Mouse (Mus musculus): ENCODE measurements around the gene Kmt5a. TPM values are rescaled to one million over a fixed set of nuclear protein-coding genes. Genes with fewer than 3 reads are reported as not detected.
"Not testable (repeated sequence)": the region's sequence is repeated elsewhere in the genome, so short reads cannot be mapped to it uniquely, and the experiment has no call there.

Kmt5a gene
- polyA plus RNA-seq, 1 experiment from 2014 or later, result 61.3 TPM

DNA sequence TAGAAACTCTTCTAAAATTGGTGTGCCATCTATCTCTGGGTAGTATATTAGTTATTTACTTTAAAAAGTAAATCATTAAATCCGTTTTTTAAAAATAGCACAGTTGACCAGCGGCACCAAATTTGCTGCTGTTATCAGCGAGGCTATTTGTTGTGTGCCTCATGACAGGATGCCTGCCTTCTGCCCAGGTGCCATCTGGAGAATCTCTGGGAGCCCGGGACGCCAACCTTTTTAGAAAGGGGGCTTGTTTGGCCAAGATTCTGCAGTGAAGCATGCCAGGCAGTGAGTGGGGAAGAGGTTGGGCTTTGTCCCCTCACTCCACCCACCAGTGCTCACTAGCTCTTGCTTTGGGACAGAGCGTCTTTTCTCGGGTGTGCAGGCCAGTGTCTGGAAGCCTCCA, 10.3 kb downstream of the Kmt5a start:
- no peak overlapping the region for H3K9ac ChIP-seq
- H3K27ac ChIP-seq, result no peak overlapping the region
- 82% methylated on average over 7 of the region's 7 CpGs for WGBS
- no peak overlapping the region for H3K4me3 ChIP-seq
- H3K4me1 ChIP-seq, result peaks cover 13% of the 10 kb centered on the region
- H3K4me2 ChIP-seq, result no peak overlapping the region
- ATAC-seq (ENCODE audit: borderline replicate concordance, extremely low read depth, low FRiP score, low TSS enrichment), result no peak
- peaks cover 72% of the 10 kb centered on the region for H3K36me3 ChIP-seq
- no peaks in the 10 kb centered on the region for H3K27me3 ChIP-seq
- H3K9me3 ChIP-seq, result no peaks in the 10 kb centered on the region

DNA sequence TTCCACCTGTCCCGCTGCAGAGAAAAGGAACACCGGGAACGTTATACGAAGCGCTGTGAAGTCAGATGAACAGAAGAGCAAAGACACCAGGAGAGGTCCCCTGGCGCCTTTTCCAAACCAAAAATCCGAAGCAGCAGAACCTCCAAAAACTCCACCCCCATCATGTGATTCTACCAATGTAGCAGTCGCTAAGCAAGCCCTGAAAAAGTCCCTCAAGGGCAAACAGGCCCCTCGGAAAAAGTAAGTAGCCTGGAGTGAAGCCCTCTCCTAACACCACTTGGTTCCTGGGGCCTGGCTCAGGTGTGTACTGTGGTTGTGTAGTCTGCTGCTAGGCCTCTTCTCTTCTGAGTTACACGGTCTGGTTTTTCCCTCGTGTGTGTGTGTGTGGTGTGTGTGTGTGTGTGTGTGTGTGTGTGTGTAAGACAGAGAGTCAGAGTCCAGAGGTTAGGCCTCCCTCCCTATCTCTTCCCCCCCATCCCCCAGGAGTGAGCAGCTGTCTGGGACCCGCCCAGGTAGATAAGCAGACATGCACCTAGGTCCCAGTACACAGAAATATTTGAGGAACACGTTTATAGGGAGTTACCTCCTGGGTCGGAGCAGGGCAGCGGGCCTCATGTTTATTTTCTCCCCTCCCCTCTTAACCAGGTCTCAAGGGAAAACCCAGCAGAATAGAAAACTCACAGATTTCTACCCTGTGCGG, 11.1 kb downstream of the Kmt5a start:
- ATAC-seq (ENCODE audit: borderline replicate concordance, extremely low read depth, low FRiP score, low TSS enrichment), result no peak
- H3K4me3 ChIP-seq, result no peak overlapping the region
- H3K27me3 ChIP-seq, result no peaks in the 10 kb centered on the region
- H3K27ac ChIP-seq, result no peak overlapping the region
- H3K36me3 ChIP-seq, result peaks cover 77% of the 10 kb centered on the region
- no peaks in the 10 kb centered on the region for H3K9me3 ChIP-seq
- no peak overlapping the region for H3K9ac ChIP-seq
- 74% methylated on average over 16 of the region's 16 CpGs for WGBS
- peaks cover 13% of the 10 kb centered on the region for H3K4me1 ChIP-seq
- H3K4me2 ChIP-seq, result no peak overlapping the region

- H3K4me3 ChIP-seq, result no peak overlapping the region
- no peaks in the 10 kb centered on the region for H3K27me3 ChIP-seq
- H3K4me1 ChIP-seq, result no peaks in the 10 kb centered on the region
- no peaks in the 10 kb centered on the region for H3K9me3 ChIP-seq
- H3K4me2 ChIP-seq, result no peak overlapping the region
- ATAC-seq (ENCODE audit: borderline replicate concordance, extremely low read depth, low FRiP score, low TSS enrichment), result no peak
- 77% methylated on average over 15 of the region's 15 CpGs for WGBS
- no peak overlapping the region for H3K27ac ChIP-seq
- no peak overlapping the region for H3K9ac ChIP-seq
- H3K36me3 ChIP-seq, result peaks cover 89% of the 10 kb centered on the region
Observed at GRCm38 (mm10) chr5:124452494-124453228, 12.9 kb downstream of the Kmt5a start.

- Histone ChIP-seq H3K9me3 (no peaks in the 10 kb centered on the region), H3K9ac (no peak overlapping the region), H3K27ac (no peak overlapping the region), H3K4me3 (no peak overlapping the region), H3K4me1 (no peaks in the 10 kb centered on the region), H3K27me3 (no peaks in the 10 kb centered on the region), H3K36me3 (peaks cover 90% of the 10 kb centered on the region), H3K4me2 (no peak overlapping the region)
- ATAC-seq (ENCODE audit: borderline replicate concordance, extremely low read depth, low FRiP score, low TSS enrichment), result no peak
- WGBS, result 87% methylated on average over 13 of the region's 13 CpGs
Observed at GRCm38 (mm10) chr5:124453339-124454081, 13.8 kb downstream of the Kmt5a start.

DNA sequence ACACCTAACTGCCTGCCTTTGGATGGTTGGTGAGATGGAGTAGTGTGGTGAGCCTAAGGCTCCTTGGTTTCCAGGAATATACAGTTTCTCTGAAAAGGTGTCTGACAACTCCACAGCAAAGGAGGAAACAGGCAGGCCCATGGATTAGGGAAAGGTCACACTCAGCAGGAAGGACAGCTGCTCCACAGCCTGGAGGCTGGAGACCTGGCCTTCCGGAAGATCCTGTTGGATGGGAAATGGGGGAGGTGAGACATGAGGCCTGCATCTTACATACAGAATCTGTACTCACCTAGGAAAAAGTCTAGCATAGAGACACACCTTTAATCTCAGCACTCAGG, 14.3 kb downstream of the Kmt5a start:
- no peak overlapping the region for H3K4me3 ChIP-seq
- H3K27me3 ChIP-seq, result no peaks in the 10 kb centered on the region
- ATAC-seq (ENCODE audit: borderline replicate concordance, extremely low read depth, low FRiP score, low TSS enrichment), result no peak
- H3K4me1 ChIP-seq, result no peaks in the 10 kb centered on the region
- peaks cover 90% of the 10 kb centered on the region for H3K36me3 ChIP-seq
- 70% methylated on average over 1 of the region's 1 CpGs for WGBS
- no peak overlapping the region for H3K27ac ChIP-seq
- H3K9me3 ChIP-seq, result no peaks in the 10 kb centered on the region
- no peak overlapping the region for H3K9ac ChIP-seq
- H3K4me2 ChIP-seq, result no peak overlapping the region

- no peak for ATAC-seq (ENCODE audit: borderline replicate concordance, extremely low read depth, low FRiP score, low TSS enrichment)
- WGBS, result 88% methylated on average over 6 of the region's 6 CpGs
- peaks cover 90% of the 10 kb centered on the region for H3K36me3 ChIP-seq
Observed at GRCm38 (mm10) chr5:124456762-124457161, 17.0 kb downstream of the Kmt5a start.

DNA sequence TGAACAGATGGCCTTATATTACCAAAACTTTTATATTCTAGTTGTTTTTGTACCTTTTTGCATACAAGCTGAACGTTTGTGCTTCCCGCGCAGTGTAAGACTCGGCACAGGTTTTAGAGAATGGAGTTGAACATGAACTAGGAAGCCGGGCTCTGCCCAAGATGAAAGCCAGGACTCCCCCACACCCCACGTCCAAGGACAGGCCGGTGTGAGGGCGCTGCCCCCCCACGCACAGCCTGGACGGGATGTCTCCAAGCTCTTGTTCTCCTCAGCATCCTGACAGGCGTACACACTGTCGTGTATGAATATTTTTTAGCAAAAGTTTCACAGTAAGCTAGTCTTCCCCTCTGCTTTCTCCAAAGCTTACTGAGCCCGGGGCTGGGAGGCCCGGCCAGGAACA, 21.2 kb downstream of the Kmt5a start:
- not testable (repeated sequence) for H3K27me3 ChIP-seq; H3K4me3 ChIP-seq; H3K27ac ChIP-seq; H3K9ac ChIP-seq; H3K4me2 ChIP-seq; H3K9me3 ChIP-seq; H3K4me1 ChIP-seq; ATAC-seq (ENCODE audit: borderline replicate concordance, extremely low read depth, low FRiP score, low TSS enrichment)
- WGBS, result 86% methylated on average over 14 of the region's 14 CpGs
- peaks cover 74% of the 10 kb centered on the region for H3K36me3 ChIP-seq

More at GRCm38 (mm10) chr5:124456762-124457161, 17.0 kb downstream of the Kmt5a start:
- H3K27me3 ChIP-seq, result no peaks in the 10 kb centered on the region
- H3K4me2 ChIP-seq, result no peak overlapping the region
- no peak overlapping the region for H3K27ac ChIP-seq
- no peak overlapping the region for H3K4me3 ChIP-seq
- H3K4me1 ChIP-seq, result no peaks in the 10 kb centered on the region
- H3K9me3 ChIP-seq, result no peaks in the 10 kb centered on the region
- H3K9ac ChIP-seq, result no peak overlapping the region

DNA sequence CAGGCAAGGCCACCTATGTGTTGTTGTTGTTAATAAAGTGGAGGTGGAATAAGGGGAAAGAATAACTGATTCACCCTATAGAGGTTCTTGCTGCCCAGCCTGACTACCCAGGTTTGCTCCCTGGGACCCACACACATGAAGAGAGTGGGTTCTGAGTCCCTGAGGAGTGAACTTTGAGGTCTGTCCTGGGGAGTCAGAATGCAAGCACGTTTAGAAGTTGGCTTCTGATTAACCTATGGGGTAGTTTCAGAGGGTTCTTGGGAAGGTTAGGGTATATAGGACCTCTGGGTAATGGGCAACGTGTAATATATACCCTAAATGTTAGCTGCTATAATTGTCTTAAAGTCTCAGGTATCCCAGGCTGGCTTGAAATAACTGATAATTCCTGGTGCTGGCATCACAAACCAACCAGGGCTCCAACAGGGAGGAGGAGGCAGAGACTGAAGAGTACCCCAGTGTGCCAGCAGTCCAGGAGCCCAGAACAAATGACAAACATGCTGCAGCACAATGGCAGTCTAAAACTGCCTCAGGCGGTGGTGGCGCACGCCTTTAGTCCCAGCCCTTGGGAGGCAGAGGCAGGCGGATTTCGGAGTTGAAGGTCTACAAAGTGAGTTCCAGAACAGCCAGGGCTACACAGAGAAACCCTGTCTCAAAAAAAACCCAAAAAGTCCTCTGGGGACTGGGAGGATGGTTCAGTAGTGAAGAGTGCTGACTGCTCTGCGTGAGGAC, 22.7 kb downstream of the Kmt5a start:
- 89% methylated on average over 8 of the region's 8 CpGs for WGBS
- H3K27ac ChIP-seq, result no peak overlapping the region

DNA sequence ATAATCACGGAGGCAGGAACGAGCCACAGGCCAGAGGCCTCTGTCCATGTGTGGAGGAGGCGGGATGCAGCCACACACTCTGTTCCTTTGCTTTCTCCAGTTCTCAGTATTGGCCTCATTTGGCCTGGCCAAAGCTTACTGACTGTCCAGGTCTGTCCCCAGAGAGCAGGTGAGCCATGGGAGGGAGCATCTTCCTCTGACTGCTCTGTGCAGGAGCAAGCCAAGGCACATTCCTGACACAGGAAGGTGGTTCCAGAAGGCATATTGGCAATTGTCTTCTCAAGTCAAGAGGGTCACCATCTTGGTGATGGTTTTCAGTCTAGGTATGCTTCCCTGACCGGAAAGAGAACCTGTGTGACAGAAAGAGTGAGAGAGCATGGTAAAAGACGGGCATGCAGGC, 23.7 kb downstream of the Kmt5a start:
- Histone ChIP-seq H3K4me3 (no peak overlapping the region), H3K4me1 (no peaks in the 10 kb centered on the region), H3K27ac (no peak overlapping the region), H3K36me3 (peaks cover 64% of the 10 kb centered on the region), H3K4me2 (no peak overlapping the region), H3K9ac (no peak overlapping the region), H3K27me3 (no peaks in the 10 kb centered on the region), H3K9me3 (no peaks in the 10 kb centered on the region)
- ATAC-seq (ENCODE audit: borderline replicate concordance, extremely low read depth, low FRiP score, low TSS enrichment), result no peak
- 79% methylated on average over 5 of the region's 5 CpGs for WGBS

More for the DNA sequence above, 22.7 kb downstream of the Kmt5a start:
- Histone ChIP-seq H3K4me3 (no peak overlapping the region), H3K4me2 (no peak overlapping the region), H3K9ac (no peak overlapping the region), H3K27me3 (no peaks in the 10 kb centered on the region), H3K4me1 (no peaks in the 10 kb centered on the region), H3K36me3 (peaks cover 67% of the 10 kb centered on the region), H3K9me3 (no peaks in the 10 kb centered on the region)
- ATAC-seq (ENCODE audit: borderline replicate concordance, extremely low read depth, low FRiP score, low TSS enrichment), result no peak

- H3K27me3 ChIP-seq, result no peaks in the 10 kb centered on the region
- no peak overlapping the region for H3K27ac ChIP-seq
- H3K4me3 ChIP-seq, result no peak overlapping the region
- H3K9me3 ChIP-seq, result no peaks in the 10 kb centered on the region
- ATAC-seq (ENCODE audit: borderline replicate concordance, extremely low read depth, low FRiP score, low TSS enrichment), result no peak
- H3K36me3 ChIP-seq, result peaks cover 59% of the 10 kb centered on the region
- H3K9ac ChIP-seq, result no peak overlapping the region
- H3K4me1 ChIP-seq, result no peaks in the 10 kb centered on the region
- no peak overlapping the region for H3K4me2 ChIP-seq
Observed at GRCm38 (mm10) chr5:124464905-124465304, 25.2 kb downstream of the Kmt5a start.

- H3K27ac ChIP-seq, result no peak overlapping the region
- ATAC-seq (ENCODE audit: borderline replicate concordance, extremely low read depth, low FRiP score, low TSS enrichment), result no peak
- H3K4me2 ChIP-seq, result no peak overlapping the region
- H3K9ac ChIP-seq, result no peak overlapping the region
- no peak overlapping the region for H3K4me3 ChIP-seq
- no peaks in the 10 kb centered on the region for H3K27me3 ChIP-seq
- H3K36me3 ChIP-seq, result peaks cover 32% of the 10 kb centered on the region
- H3K9me3 ChIP-seq, result no peaks in the 10 kb centered on the region
- WGBS, result 78% methylated on average over 1 of the region's 1 CpGs
- no peaks in the 10 kb centered on the region for H3K4me1 ChIP-seq
Observed at GRCm38 (mm10) chr5:124467766-124468165, 28.0 kb downstream of the Kmt5a start.

Data from lung, embryonic 15.5 days (tissue).